Mouse (Mus musculus) embryonic facial prominence, embryonic 11.5 days (tissue): ENCODE data around the gene Hes3. TPM values are rescaled to one million over a fixed set of nuclear protein-coding genes. Genes with fewer than 3 reads are reported as not detected.

ENCODE experiments used
- ATAC-seq: fragments of 200-750 bp; cut with Nextera tagmentation; replicated peaks from 2 replicates; pipeline ENCODE4 v1.8.0; 2017; ENCODE audit warnings: low read depth; ENCODE audit not compliant: insufficient number of reproducible peaks, low FRiP score, low TSS enrichment
- DNase-seq: peaks from one replicate; pipeline ENCODE4 v3.0.0-alpha.2; 2015; ENCODE audit warnings: low spot score
- H3K27ac ChIP-seq: fragments of 300-500 bp; sonication (generic); replicated peaks from 2 replicates; pipeline ENCODE4 v1.5.1; 2014; ENCODE audit warnings: mild to moderate bottlenecking, low read depth, low read length, control low read depth
- H3K27me3 ChIP-seq: fragments of 300-500 bp; sonication (generic); 2 replicates; pipeline ENCODE4 v1.6.1; 2014; ENCODE audit warnings: mild to moderate bottlenecking, low read length, moderate library complexity, mixed read lengths; ENCODE audit not compliant: control insufficient read depth, insufficient read depth
- H3K36me3 ChIP-seq: fragments of 300-500 bp; sonication (generic); replicated peaks from 2 replicates; pipeline ENCODE4 v1.6.1; 2014; ENCODE audit warnings: low read depth, mild to moderate bottlenecking, low read length, moderate library complexity, mixed read lengths; ENCODE audit not compliant: control insufficient read depth, insufficient read depth
- H3K4me1 ChIP-seq: fragments of 300-500 bp; sonication (generic); 2 replicates; pipeline ENCODE4 v1.6.1; 2014; ENCODE audit warnings: low read length, mixed read lengths; ENCODE audit not compliant: control insufficient read depth, insufficient read depth
- H3K4me2 ChIP-seq: fragments of 300-500 bp; sonication (generic); 2 replicates; pipeline ENCODE4 v1.6.1; 2014; ENCODE audit warnings: low read depth, mild to moderate bottlenecking, control low read depth, low read length, moderate library complexity
- H3K4me3 ChIP-seq: fragments of 300-500 bp; sonication (generic); 2 replicates; pipeline ENCODE4 v1.5.1; 2014; ENCODE audit warnings: low read depth, low read length, control low read depth
- H3K9ac ChIP-seq: fragments of 300-500 bp; sonication (generic); replicated peaks from 2 replicates; pipeline ENCODE4 v1.6.1; 2014; ENCODE audit warnings: mild to moderate bottlenecking, control low read depth, low read length
- H3K9me3 ChIP-seq: fragments of 300-500 bp; sonication (generic); replicated peaks from 2 replicates; pipeline ENCODE4 v1.6.1; 2016; ENCODE audit warnings: mild to moderate bottlenecking, low read length, inconsistent platforms, mixed read lengths; ENCODE audit not compliant: control insufficient read depth
- WGBS: fragments of 180-500 bp; shearing (Covaris S2); extraction: QIAGEN DNeasy Blood & Tissue Kit; methylation state at CpG from one replicate; pipeline ENCODE4 v1.1.7; 2014; 5-methylcytosine and 5-hydroxymethylcytosine counted together
- polyA plus RNA-seq: library from polyadenylated mRNA; unstranded; fragments of >200 nt; fragmentation: Nextera tagmentation; extraction: Ambion mirVana; gene quantifications from 2 replicates; pipeline ENCODE4 v1.2.1, GENCODE M21; 2014

Hes3 gene
- polyA plus RNA-seq, 1 experiment from 2014 or later = 0.65 TPM

DNA sequence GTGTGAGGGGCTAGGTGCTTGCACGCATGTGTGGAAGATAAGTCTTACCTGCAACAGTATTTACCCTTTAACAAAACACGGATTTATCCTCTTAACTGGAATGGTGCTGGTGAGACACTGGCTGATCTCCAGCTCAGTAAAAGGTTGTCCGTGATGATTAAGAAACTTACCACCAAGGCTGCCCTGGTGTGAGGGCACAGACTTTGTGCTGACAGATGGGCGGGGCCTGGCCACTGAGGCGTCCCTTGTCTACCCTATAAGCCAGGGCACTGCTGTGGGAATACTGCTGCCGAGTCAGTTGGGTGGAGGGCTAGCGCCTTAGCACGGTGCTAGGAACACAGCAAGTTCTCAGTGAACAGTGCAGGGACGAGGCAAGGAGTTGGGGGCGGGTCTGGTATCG, 10.6 kb upstream of the Hes3 start:
- no peak overlapping the region for H3K4me3 ChIP-seq
- H3K4me2 ChIP-seq = no peak overlapping the region
- no peak overlapping the region for H3K27ac ChIP-seq
- H3K27me3 ChIP-seq = no peaks in the 10 kb centered on the region; the same call in 1 of the 2 replicates
- H3K36me3 ChIP-seq = 0 out of 2 replicates have a peak, but pooled peaks cover 4% of the 10 kb centered on the region
- H3K9me3 ChIP-seq = no peaks in the 10 kb centered on the region
- DNase-seq (no peak), ATAC-seq (no peak)
- no peaks in the 10 kb centered on the region for H3K4me1 ChIP-seq
- 72% methylated on average over 11 of the region's 11 CpGs for WGBS
- no peak overlapping the region for H3K9ac ChIP-seq

DNA sequence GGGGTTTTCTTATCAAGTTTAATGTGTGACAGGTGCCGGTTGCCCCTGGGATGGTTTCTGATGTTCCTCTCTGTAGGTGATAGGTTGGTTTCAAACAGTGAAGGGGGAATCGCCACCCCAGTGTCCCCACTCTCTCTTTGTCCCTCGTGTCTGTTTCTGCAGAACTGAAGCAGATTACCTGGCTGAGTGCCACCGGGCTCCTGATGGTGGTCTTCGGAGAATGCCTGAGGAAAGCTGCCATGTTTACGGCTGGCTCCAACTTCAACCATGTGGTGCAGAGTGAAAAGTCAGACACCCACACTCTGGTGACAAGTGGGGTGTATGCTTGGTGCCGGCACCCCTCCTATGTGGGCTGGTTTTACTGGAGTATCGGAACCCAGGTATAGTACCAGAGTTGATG, 8.9 kb upstream of the Hes3 start:
- H3K36me3 ChIP-seq = 0 out of 2 replicates have a peak, but pooled peaks cover 4% of the 10 kb centered on the region

DNA sequence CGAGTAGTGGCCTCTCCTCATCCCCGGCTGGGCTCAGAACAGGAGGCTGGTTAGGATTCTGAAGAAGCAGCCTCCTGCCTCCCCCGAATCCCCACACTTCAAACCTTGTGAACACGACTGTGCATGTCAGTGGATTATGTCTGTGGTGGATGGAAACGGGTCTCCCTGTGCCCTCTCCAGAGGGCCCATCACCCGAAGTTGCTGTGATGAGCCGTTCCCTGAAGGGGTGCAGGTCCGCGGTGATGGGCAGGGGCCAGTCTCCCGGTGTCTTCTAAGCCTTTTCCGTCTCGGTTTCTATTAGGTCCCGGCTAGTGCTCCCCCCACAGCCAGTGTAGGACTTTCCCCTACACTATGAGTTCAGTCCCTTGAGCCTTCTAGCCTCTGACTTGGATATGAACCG, 7.4 kb upstream of the Hes3 start:
- DNase-seq (no peak), ATAC-seq (no peak)
- no peaks in the 10 kb centered on the region; the same call in 1 of the 2 replicates for H3K27me3 ChIP-seq
- H3K9me3 ChIP-seq = no peaks in the 10 kb centered on the region
- no peak overlapping the region for H3K27ac ChIP-seq
- no peak overlapping the region for H3K4me2 ChIP-seq
- no peaks in the 10 kb centered on the region for H3K4me1 ChIP-seq
- no peak overlapping the region for H3K9ac ChIP-seq
- H3K36me3 ChIP-seq = 0 out of 2 replicates have a peak, but pooled peaks cover 4% of the 10 kb centered on the region
- WGBS = 78% methylated on average over 14 of the region's 14 CpGs
- no peak overlapping the region for H3K4me3 ChIP-seq

More for the DNA sequence above, 8.9 kb upstream of the Hes3 start:
- WGBS = 91% methylated on average over 8 of the region's 8 CpGs
- DNase-seq = no peak
- no peak overlapping the region for H3K27ac ChIP-seq
- no peaks in the 10 kb centered on the region for H3K9me3 ChIP-seq
- no peak overlapping the region for H3K9ac ChIP-seq
- H3K27me3 ChIP-seq = no peaks in the 10 kb centered on the region; the same call in 1 of the 2 replicates
- no peak for ATAC-seq
- no peaks in the 10 kb centered on the region for H3K4me1 ChIP-seq
- H3K4me2 ChIP-seq = no peak overlapping the region
- no peak overlapping the region for H3K4me3 ChIP-seq

DNA sequence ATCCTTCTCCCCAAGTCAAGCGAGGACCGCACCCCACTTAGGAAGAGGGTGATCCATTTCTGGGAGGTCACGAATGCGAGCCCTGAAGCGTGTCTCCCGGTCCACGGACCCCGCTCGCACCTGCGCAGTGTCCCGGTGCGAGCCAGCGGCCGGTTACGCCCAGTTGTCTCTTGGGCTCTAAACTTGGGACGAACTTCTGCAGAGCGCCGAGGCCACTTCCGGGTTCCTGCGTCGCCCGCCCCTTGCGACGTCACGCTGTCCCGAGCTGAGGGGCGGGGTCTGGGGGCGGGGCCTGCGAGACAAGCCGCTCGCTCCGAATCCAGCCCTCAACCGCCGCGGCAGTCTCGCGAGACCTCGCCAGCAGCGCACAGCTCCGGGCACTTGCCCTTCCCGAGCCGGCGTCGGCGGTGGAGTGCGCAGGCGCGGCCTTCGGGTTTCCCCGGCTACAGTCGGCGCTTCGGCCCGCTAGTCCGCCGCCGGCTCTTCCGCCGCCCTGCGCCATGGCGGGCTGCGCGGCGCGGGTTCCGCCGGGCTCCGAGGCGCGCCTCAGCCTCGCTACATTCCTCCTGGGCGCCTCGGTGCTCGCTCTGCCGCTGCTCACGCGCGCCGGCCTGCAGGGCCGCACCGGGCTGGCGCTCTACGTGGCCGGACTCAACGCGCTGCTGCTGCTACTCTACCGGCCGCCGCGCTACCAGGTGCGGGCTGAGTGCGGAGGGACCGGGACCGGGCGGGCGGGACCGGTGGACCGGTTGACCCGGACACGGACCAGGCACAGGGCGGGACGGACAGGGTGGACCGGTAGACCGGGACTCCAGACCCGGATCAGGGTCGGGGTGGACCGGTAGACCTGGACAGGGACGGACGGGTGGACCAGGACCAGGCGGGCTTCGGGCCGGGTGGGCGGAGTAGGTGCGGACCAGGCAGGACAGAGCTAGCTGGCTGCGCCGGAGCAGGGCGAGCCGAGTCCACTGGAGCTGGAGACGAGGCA, 5.7 kb upstream of the Hes3 start, which contains the start of gene Icmt:
TSS of gene Icmt (plus strand) at position 354 of the 988 bp plus-strand sequence.
- ATAC-seq (peak; percentile 90), DNase-seq (peak; percentile 99)
- Histone ChIP-seq H3K4me1 (no peaks in the 10 kb centered on the region), H3K9ac (peak within 1 kb of the TSS; percentile 96), H3K36me3 (0 out of 2 replicates have a peak, but pooled peaks cover 2% of the 10 kb centered on the region), H3K27me3 (peaks cover 14% of the 10 kb centered on the region), H3K27ac (peak within 1 kb of the TSS; percentile 30; the same call in 1 of the 2 replicates), H3K4me2 (peak within 1 kb of the TSS; percentile 95), H3K9me3 (no peaks in the 10 kb centered on the region), H3K4me3 (peak within 1 kb of the TSS; percentile 94)
- under 1% methylated on average over 104 of the region's 119 CpGs for WGBS

DNA sequence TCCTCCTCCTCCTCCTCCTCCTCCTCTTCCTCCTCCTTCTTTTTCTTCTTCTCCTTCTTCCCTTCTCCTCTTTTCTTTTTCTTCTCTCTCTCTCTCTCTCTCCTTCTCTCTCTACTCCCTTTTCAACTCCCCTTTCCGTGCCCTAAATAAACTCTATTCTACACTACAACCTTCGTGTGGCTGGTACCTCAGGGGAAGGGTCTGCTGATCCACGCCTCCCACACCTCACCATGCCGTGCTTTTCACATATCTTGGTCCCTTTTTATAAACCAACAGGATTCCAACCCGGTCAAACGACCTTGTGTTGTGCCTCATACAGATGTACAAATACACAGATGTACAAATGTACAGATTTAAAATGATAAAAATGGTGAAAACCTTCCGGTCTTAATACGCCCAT, 4.9 kb upstream of the Hes3 start:
- H3K4me3 ChIP-seq = peak overlapping the region; percentile 94
- no peak for ATAC-seq
- no peak overlapping the region for H3K27ac ChIP-seq
- peaks cover 22% of the 10 kb centered on the region for H3K27me3 ChIP-seq
- peak overlapping the region; percentile 59 for H3K4me2 ChIP-seq
- 25% methylated on average over 8 of the region's 8 CpGs for WGBS
- H3K36me3 ChIP-seq = 0 out of 2 replicates have a peak, but pooled peaks cover 2% of the 10 kb centered on the region
- H3K9me3 ChIP-seq = no peaks in the 10 kb centered on the region
- H3K9ac ChIP-seq = no peak overlapping the region
- DNase-seq = no peak
- no peaks in the 10 kb centered on the region for H3K4me1 ChIP-seq

DNA sequence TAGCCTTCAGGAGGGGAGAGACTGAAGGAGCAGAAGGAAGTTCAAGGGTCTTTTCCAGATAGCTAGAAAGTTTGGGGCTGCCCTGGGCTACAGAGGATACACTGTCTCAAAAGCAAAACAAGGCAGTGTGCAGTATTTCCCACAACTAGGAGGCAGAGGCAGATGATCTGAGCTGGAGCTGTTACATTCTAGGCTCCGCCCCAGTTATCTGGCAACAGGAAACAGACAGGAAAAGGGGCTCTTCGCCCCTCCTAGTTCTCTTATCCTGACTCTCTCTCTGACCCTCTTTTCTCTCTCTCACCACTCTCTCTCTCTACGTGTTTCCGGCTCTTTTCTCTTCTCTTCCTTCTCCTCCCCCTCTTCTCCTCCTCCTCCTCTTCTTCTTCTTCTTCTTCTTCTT, 4.5 kb upstream of the Hes3 start:
- 0 out of 2 replicates have a peak, but pooled peaks cover 2% of the 10 kb centered on the region for H3K36me3 ChIP-seq
- 43% methylated on average over 4 of the region's 4 CpGs for WGBS
- H3K27me3 ChIP-seq = peaks cover 26% of the 10 kb centered on the region
- ATAC-seq = no peak
- no peak for DNase-seq
- no peak overlapping the region for H3K27ac ChIP-seq
- H3K4me1 ChIP-seq = no peaks in the 10 kb centered on the region
- no peak overlapping the region for H3K4me3 ChIP-seq
- no peak overlapping the region for H3K9ac ChIP-seq
- no peaks in the 10 kb centered on the region for H3K9me3 ChIP-seq
- H3K4me2 ChIP-seq = no peak overlapping the region

DNA sequence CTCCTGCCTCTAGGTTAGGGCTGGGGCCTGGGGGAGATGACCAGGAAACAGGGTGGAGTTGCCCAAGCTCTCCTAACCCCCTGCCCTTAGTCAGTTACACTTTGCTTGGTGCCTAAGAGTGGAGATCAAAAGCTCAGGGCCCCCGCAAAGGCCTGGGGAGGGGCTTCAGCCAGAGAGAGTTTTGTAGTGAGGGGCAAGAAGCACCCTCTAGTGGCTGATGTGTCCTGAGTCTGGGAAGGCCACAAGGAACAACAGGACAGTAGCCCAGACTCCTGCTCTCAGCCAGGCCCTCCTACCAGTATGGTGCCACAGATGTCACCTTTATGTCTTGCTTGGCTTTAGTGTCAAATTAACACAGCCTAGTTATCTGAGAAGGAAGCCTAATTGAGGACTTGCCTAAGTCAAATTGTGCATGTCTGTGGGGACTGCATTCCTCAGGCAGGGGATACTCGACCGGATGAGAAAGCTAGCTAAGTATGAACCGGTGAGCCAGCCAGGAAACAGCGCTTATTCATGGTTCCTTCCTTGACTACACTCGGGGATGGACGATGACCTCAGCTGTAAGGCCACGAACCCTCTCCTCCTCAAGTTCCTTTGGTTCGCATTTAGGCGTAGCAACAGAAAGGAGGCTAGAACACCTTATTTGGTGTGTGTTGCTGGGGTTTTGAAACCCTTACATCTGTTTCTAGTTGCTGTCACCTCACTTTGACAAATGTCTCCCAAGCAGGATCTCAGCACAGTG, 2.9 kb upstream of the Hes3 start:
- no peaks in the 10 kb centered on the region for H3K4me1 ChIP-seq
- H3K4me3 ChIP-seq = no peak overlapping the region
- ATAC-seq (no peak), DNase-seq (no peak)
- no peak overlapping the region for H3K27ac ChIP-seq
- no peaks in the 10 kb centered on the region for H3K9me3 ChIP-seq
- H3K4me2 ChIP-seq = no peak overlapping the region
- H3K27me3 ChIP-seq = peaks cover 40% of the 10 kb centered on the region
- H3K9ac ChIP-seq = no peak overlapping the region
- WGBS = 49% methylated on average over 10 of the region's 10 CpGs
- H3K36me3 ChIP-seq = no peaks in the 10 kb centered on the region
